Mouse (Mus musculus): ENCODE measurements around the gene Galnt5. TPM values are rescaled to one million over a fixed set of nuclear protein-coding genes. Genes with fewer than 3 reads are reported as not detected.

The Galnt5 gene
- 1.9 and 3.0 TPM in 2 replicates for polyA plus RNA-seq (2016; fragmentation: Nextera tagmentation; extraction: Ambion mirVana)

- 38% methylated on average over 12 of the region's 12 CpGs for WGBS
These were observed at the start of gene Galnt5 for GRCm38 (mm10) chr2:57997752-57998430. Gene Galnt5, plus strand, starts transcription at chr2:57997884.

GRCm38 (mm10) chr2:57951620-57952019, 46.1 kb upstream of the Galnt5 start:
- no peak overlapping the region for H3K27ac ChIP-seq
- no peaks in the 10 kb centered on the region for H3K36me3 ChIP-seq
- no peak for DNase-seq (ENCODE audit: low spot score)
- H3K9me3 ChIP-seq (replicated peaks): no peaks in the 10 kb centered on the region
- no peak overlapping the region for H3K4me3 ChIP-seq
- WGBS: 70% methylated on average over 2 of the region's 2 CpGs
- no peaks in the 10 kb centered on the region for H3K27me3 ChIP-seq (ENCODE audit: low read depth, poor library complexity, severe bottlenecking)
- no peaks in the 10 kb centered on the region for H3K4me1 ChIP-seq

More at GRCm38 (mm10) chr2:57997752-57998430, at the start of gene Galnt5:
- H3K4me1 ChIP-seq: peaks cover 30% of the 10 kb centered on the region
- peak within 1 kb of the TSS; percentile 48 for H3K4me3 ChIP-seq
- H3K36me3 ChIP-seq: no peaks in the 10 kb centered on the region
- peak within 1 kb of the TSS; percentile 86 for H3K27ac ChIP-seq
- no peaks in the 10 kb centered on the region for H3K9me3 ChIP-seq (replicated peaks)
- no peaks in the 10 kb centered on the region for H3K27me3 ChIP-seq (ENCODE audit: low read depth, poor library complexity, severe bottlenecking)
- peak; percentile 58 for DNase-seq (ENCODE audit: low spot score)

- WGBS: 85% methylated on average over 5 of the region's 5 CpGs
- no peaks in the 10 kb centered on the region for H3K36me3 ChIP-seq
- no peaks in the 10 kb centered on the region for H3K4me1 ChIP-seq
- DNase-seq (ENCODE audit: low spot score): no peak
- H3K27me3 ChIP-seq (ENCODE audit: low read depth, poor library complexity, severe bottlenecking): no peaks in the 10 kb centered on the region
- no peak overlapping the region for H3K4me3 ChIP-seq
- H3K9me3 ChIP-seq (replicated peaks): no peaks in the 10 kb centered on the region
- no peak overlapping the region for H3K27ac ChIP-seq
These were observed 36.9 kb upstream of the Galnt5 start for GRCm38 (mm10) chr2:57960786-57961185.

GRCm38 (mm10) chr2:57982248-57982647, 15.4 kb upstream of the Galnt5 start:
- no peak overlapping the region for H3K4me3 ChIP-seq
- H3K27me3 ChIP-seq (ENCODE audit: low read depth, poor library complexity, severe bottlenecking): no peaks in the 10 kb centered on the region
- H3K9me3 ChIP-seq (replicated peaks): no peaks in the 10 kb centered on the region
- H3K27ac ChIP-seq: no peak overlapping the region
- no peaks in the 10 kb centered on the region for H3K4me1 ChIP-seq
- DNase-seq (ENCODE audit: low spot score): no peak
- H3K36me3 ChIP-seq: no peaks in the 10 kb centered on the region

GRCm38 (mm10) chr2:57991084-57991483, 6.6 kb upstream of the Galnt5 start:
- Histone ChIP-seq H3K9me3 (replicated peaks) (no peaks in the 10 kb centered on the region), H3K27ac (no peak overlapping the region), H3K4me1 (no peaks in the 10 kb centered on the region), H3K4me3 (no peak overlapping the region), H3K36me3 (no peaks in the 10 kb centered on the region), H3K27me3 (ENCODE audit: low read depth, poor library complexity, severe bottlenecking) (no peaks in the 10 kb centered on the region)
- 91% methylated on average over 2 of the region's 2 CpGs for WGBS
- DNase-seq (ENCODE audit: low spot score): no peak

GRCm38 (mm10) chr2:58001497-58001896, 3.8 kb downstream of the Galnt5 start:
- no peaks in the 10 kb centered on the region for H3K36me3 ChIP-seq
- WGBS: 63% methylated on average over 3 of the region's 3 CpGs

GRCm38 (mm10) chr2:58007081-58007480, 9.4 kb downstream of the Galnt5 start:
- Histone ChIP-seq H3K36me3 (no peaks in the 10 kb centered on the region), H3K27ac (no peak overlapping the region), H3K4me3 (no peak overlapping the region), H3K4me1 (no peaks in the 10 kb centered on the region), H3K27me3 (ENCODE audit: low read depth, poor library complexity, severe bottlenecking) (no peaks in the 10 kb centered on the region), H3K9me3 (replicated peaks) (no peaks in the 10 kb centered on the region)
- DNase-seq (ENCODE audit: low spot score): no peak
- 87% methylated on average over 5 of the region's 5 CpGs for WGBS

More at GRCm38 (mm10) chr2:58001497-58001896, 3.8 kb downstream of the Galnt5 start:
- Histone ChIP-seq H3K4me1 (peaks cover 30% of the 10 kb centered on the region), H3K9me3 (replicated peaks) (no peaks in the 10 kb centered on the region), H3K4me3 (no peak overlapping the region), H3K27me3 (ENCODE audit: low read depth, poor library complexity, severe bottlenecking) (no peaks in the 10 kb centered on the region), H3K27ac (no peak overlapping the region)
- no peak for DNase-seq (ENCODE audit: low spot score)

- H3K4me1 ChIP-seq: no peaks in the 10 kb centered on the region
- DNase-seq (ENCODE audit: low spot score): no peak
- no peak overlapping the region for H3K27ac ChIP-seq
- H3K27me3 ChIP-seq (ENCODE audit: low read depth, poor library complexity, severe bottlenecking): no peaks in the 10 kb centered on the region
- 89% methylated on average over 6 of the region's 6 CpGs for WGBS
- no peaks in the 10 kb centered on the region for H3K9me3 ChIP-seq (replicated peaks)
- no peaks in the 10 kb centered on the region for H3K36me3 ChIP-seq
- H3K4me3 ChIP-seq: no peak overlapping the region
These were observed 25.9 kb downstream of the Galnt5 start for GRCm38 (mm10) chr2:58023556-58023955.

GRCm38 (mm10) chr2:58026740-58027139, 29.1 kb downstream of the Galnt5 start:
- Histone ChIP-seq H3K4me3 (no peak overlapping the region), H3K27me3 (ENCODE audit: low read depth, poor library complexity, severe bottlenecking) (no peaks in the 10 kb centered on the region), H3K27ac (no peak overlapping the region), H3K36me3 (no peaks in the 10 kb centered on the region), H3K4me1 (no peaks in the 10 kb centered on the region), H3K9me3 (replicated peaks) (no peaks in the 10 kb centered on the region)
- WGBS: 93% methylated on average over 5 of the region's 5 CpGs
- no peak for DNase-seq (ENCODE audit: low spot score)

GRCm38 (mm10) chr2:58029404-58029803, 31.7 kb downstream of the Galnt5 start:
- no peak for DNase-seq (ENCODE audit: low spot score)
- no peaks in the 10 kb centered on the region for H3K4me1 ChIP-seq
- WGBS: 38% methylated on average over 7 of the region's 7 CpGs
- no peaks in the 10 kb centered on the region for H3K27me3 ChIP-seq (ENCODE audit: low read depth, poor library complexity, severe bottlenecking)
- H3K36me3 ChIP-seq: no peaks in the 10 kb centered on the region
- H3K4me3 ChIP-seq: no peak overlapping the region
- H3K27ac ChIP-seq: no peak overlapping the region
- no peaks in the 10 kb centered on the region for H3K9me3 ChIP-seq (replicated peaks)

- no peak overlapping the region for H3K4me3 ChIP-seq
- H3K4me1 ChIP-seq: no peaks in the 10 kb centered on the region
- no peaks in the 10 kb centered on the region for H3K36me3 ChIP-seq
- no peaks in the 10 kb centered on the region for H3K27me3 ChIP-seq (ENCODE audit: low read depth, poor library complexity, severe bottlenecking)
- no peak for DNase-seq (ENCODE audit: low spot score)
- WGBS: 86% methylated on average over 3 of the region's 3 CpGs
- no peaks in the 10 kb centered on the region for H3K9me3 ChIP-seq (replicated peaks)
- H3K27ac ChIP-seq: no peak overlapping the region
These were observed 33.7 kb downstream of the Galnt5 start for GRCm38 (mm10) chr2:58031431-58031830.

GRCm38 (mm10) chr2:58035635-58036034, 38.0 kb downstream of the Galnt5 start:
- DNase-seq (ENCODE audit: low spot score): no peak
- WGBS: 87% methylated on average over 4 of the region's 4 CpGs
- Histone ChIP-seq H3K4me3 (no peak overlapping the region), H3K36me3 (no peaks in the 10 kb centered on the region), H3K4me1 (no peaks in the 10 kb centered on the region), H3K27ac (no peak overlapping the region), H3K9me3 (replicated peaks) (no peaks in the 10 kb centered on the region), H3K27me3 (ENCODE audit: low read depth, poor library complexity, severe bottlenecking) (no peaks in the 10 kb centered on the region)

GRCm38 (mm10) chr2:58036926-58037325, 39.2 kb downstream of the Galnt5 start:
- H3K9me3 ChIP-seq (replicated peaks): no peaks in the 10 kb centered on the region
- no peak overlapping the region for H3K27ac ChIP-seq
- DNase-seq (ENCODE audit: low spot score): no peak
- no peaks in the 10 kb centered on the region for H3K27me3 ChIP-seq (ENCODE audit: low read depth, poor library complexity, severe bottlenecking)
- H3K36me3 ChIP-seq: no peaks in the 10 kb centered on the region
- H3K4me3 ChIP-seq: no peak overlapping the region
- WGBS: 90% methylated on average over 2 of the region's 2 CpGs
- no peaks in the 10 kb centered on the region for H3K4me1 ChIP-seq

- Histone ChIP-seq H3K4me3 (no peak overlapping the region), H3K4me1 (no peaks in the 10 kb centered on the region), H3K36me3 (no peaks in the 10 kb centered on the region), H3K27ac (no peak overlapping the region), H3K9me3 (replicated peaks) (no peaks in the 10 kb centered on the region), H3K27me3 (ENCODE audit: low read depth, poor library complexity, severe bottlenecking) (no peaks in the 10 kb centered on the region)
- WGBS: 90% methylated on average over 7 of the region's 7 CpGs
- DNase-seq (ENCODE audit: low spot score): no peak
These were observed 44.2 kb downstream of the Galnt5 start for GRCm38 (mm10) chr2:58041867-58042266.
